Mouse (Mus musculus): ENCODE measurements around the gene Coa5. TPM values are rescaled to one million over a fixed set of nuclear protein-coding genes. Genes with fewer than 3 reads are reported as not detected.
A peak's percentile ranks its signal among the peaks of the same experiment; 100 is the strongest.

The Coa5 gene
- polyA plus RNA-seq, 1 experiment from 2014 or later, result 41.3 TPM

- no peak overlapping the region for H3K9ac ChIP-seq
- H3K27me3 ChIP-seq (replicated peaks), result no peaks in the 10 kb centered on the region
- ATAC-seq (ENCODE audit: insufficient read depth, low FRiP score, low read depth), result no peak
- no peaks in the 10 kb centered on the region for H3K4me1 ChIP-seq
- H3K4me2 ChIP-seq, result no peak overlapping the region
- H3K36me3 ChIP-seq, result 0 out of 2 replicates have a peak, but pooled peaks cover 4% of the 10 kb centered on the region
- H3K9me3 ChIP-seq, result no peaks in the 10 kb centered on the region
- H3K4me3 ChIP-seq (replicated peaks), result no peak overlapping the region
- 70% methylated on average over 3 of the region's 3 CpGs for WGBS
- peak overlapping the region; percentile 31; the same call in 1 of the 2 replicates for H3K27ac ChIP-seq
These were observed 45.6 kb downstream of the Coa5 start for GRCm38 (mm10) chr1:37384304-37384703.

GRCm38 (mm10) chr1:37380913-37381312 lies 49.0 kb downstream of the Coa5 start:
- H3K9me3 ChIP-seq, result no peaks in the 10 kb centered on the region
- no peaks in the 10 kb centered on the region for H3K27me3 ChIP-seq (replicated peaks)
- H3K27ac ChIP-seq, result no peak overlapping the region
- 64% methylated on average over 5 of the region's 5 CpGs for WGBS
- no peak overlapping the region for H3K9ac ChIP-seq
- H3K36me3 ChIP-seq, result 0 out of 2 replicates have a peak, but pooled peaks cover 4% of the 10 kb centered on the region
- no peak overlapping the region for H3K4me3 ChIP-seq (replicated peaks)
- no peaks in the 10 kb centered on the region for H3K4me1 ChIP-seq
- no peak overlapping the region for H3K4me2 ChIP-seq
- no peak for ATAC-seq (ENCODE audit: insufficient read depth, low FRiP score, low read depth)

- Histone ChIP-seq H3K9ac (no peak overlapping the region), H3K4me1 (no peaks in the 10 kb centered on the region), H3K27ac (no peak overlapping the region), H3K9me3 (no peaks in the 10 kb centered on the region), H3K27me3 (replicated peaks) (no peaks in the 10 kb centered on the region), H3K4me2 (no peak overlapping the region), H3K4me3 (replicated peaks) (no peak overlapping the region), H3K36me3 (0 out of 2 replicates have a peak, but pooled peaks cover 4% of the 10 kb centered on the region)
- 43% methylated on average over 4 of the region's 4 CpGs for WGBS
- ATAC-seq (ENCODE audit: insufficient read depth, low FRiP score, low read depth), result peak; percentile 6; the same call in 1 of the 2 replicates
These were observed 50.4 kb downstream of the Coa5 start for GRCm38 (mm10) chr1:37379536-37379935.

- no peak for ATAC-seq (ENCODE audit: insufficient read depth, low FRiP score, low read depth)
- Histone ChIP-seq H3K36me3 (0 out of 2 replicates have a peak, but pooled peaks cover 4% of the 10 kb centered on the region), H3K9ac (no peak overlapping the region), H3K27me3 (replicated peaks) (no peaks in the 10 kb centered on the region), H3K4me2 (no peak overlapping the region), H3K9me3 (no peaks in the 10 kb centered on the region), H3K4me1 (no peaks in the 10 kb centered on the region), H3K4me3 (replicated peaks) (no peak overlapping the region), H3K27ac (no peak overlapping the region)
- WGBS, result 75% methylated on average over 5 of the region's 5 CpGs
These were observed 51.8 kb downstream of the Coa5 start for GRCm38 (mm10) chr1:37378095-37378494.

- Histone ChIP-seq H3K4me3 (replicated peaks) (no peak overlapping the region), H3K27ac (no peak overlapping the region), H3K4me1 (no peaks in the 10 kb centered on the region), H3K36me3 (0 out of 2 replicates have a peak, but pooled peaks cover 8% of the 10 kb centered on the region), H3K9ac (no peak overlapping the region), H3K4me2 (no peak overlapping the region), H3K27me3 (replicated peaks) (no peaks in the 10 kb centered on the region), H3K9me3 (no peaks in the 10 kb centered on the region)
- 85% methylated on average over 2 of the region's 2 CpGs for WGBS
- ATAC-seq (ENCODE audit: insufficient read depth, low FRiP score, low read depth), result no peak
These were observed 53.2 kb downstream of the Coa5 start for GRCm38 (mm10) chr1:37376751-37377150.

GRCm38 (mm10) chr1:37376177-37376576 lies 53.7 kb downstream of the Coa5 start:
- H3K9me3 ChIP-seq, result no peaks in the 10 kb centered on the region
- peaks cover 8% of the 10 kb centered on the region; the same call in 1 of the 2 replicates for H3K36me3 ChIP-seq
- no peak overlapping the region for H3K27ac ChIP-seq
- H3K4me3 ChIP-seq (replicated peaks), result no peak overlapping the region
- no peaks in the 10 kb centered on the region for H3K4me1 ChIP-seq
- no peaks in the 10 kb centered on the region for H3K27me3 ChIP-seq (replicated peaks)
- H3K9ac ChIP-seq, result no peak overlapping the region
- WGBS, result 84% methylated on average over 8 of the region's 8 CpGs
- ATAC-seq (ENCODE audit: insufficient read depth, low FRiP score, low read depth), result no peak
- no peak overlapping the region for H3K4me2 ChIP-seq

GRCm38 (mm10) chr1:37368768-37369385 lies 61.0 kb downstream of the Coa5 start:
- Histone ChIP-seq H3K27ac (no peak overlapping the region), H3K9me3 (no peaks in the 10 kb centered on the region), H3K9ac (no peak overlapping the region), H3K4me2 (no peak overlapping the region), H3K4me3 (replicated peaks) (no peak overlapping the region), H3K27me3 (replicated peaks) (no peaks in the 10 kb centered on the region), H3K36me3 (peaks cover 10% of the 10 kb centered on the region; the same call in 1 of the 2 replicates), H3K4me1 (no peaks in the 10 kb centered on the region)
- 80% methylated on average over 7 of the region's 7 CpGs for WGBS
- no peak for ATAC-seq (ENCODE audit: insufficient read depth, low FRiP score, low read depth)

GRCm38 (mm10) chr1:37368125-37368524 lies 61.8 kb downstream of the Coa5 start:
- Histone ChIP-seq H3K9me3 (no peaks in the 10 kb centered on the region), H3K4me2 (no peak overlapping the region), H3K27me3 (replicated peaks) (no peaks in the 10 kb centered on the region), H3K4me1 (no peaks in the 10 kb centered on the region), H3K4me3 (replicated peaks) (no peak overlapping the region), H3K36me3 (peaks cover 10% of the 10 kb centered on the region; the same call in 1 of the 2 replicates), H3K27ac (no peak overlapping the region), H3K9ac (no peak overlapping the region)
- 91% methylated on average over 10 of the region's 10 CpGs for WGBS
- ATAC-seq (ENCODE audit: insufficient read depth, low FRiP score, low read depth), result no peak

Other genes starting within 250 kb of the Coa5 start
- 0.74 and 0.75 TPM in 2 replicates for gene Cnga3, start 215.7 kb downstream of the Coa5 start, polyA plus RNA-seq (2015; fragmentation: Nextera tagmentation; extraction: Ambion mirVana)
- 18.8 and 19.1 TPM in 2 replicates for gene Inpp4a, start 130.2 kb downstream of the Coa5 start, polyA plus RNA-seq (2015; fragmentation: Nextera tagmentation; extraction: Ambion mirVana)
- gene Unc50, start within 50 bp of the Coa5 start, polyA plus RNA-seq (2015; fragmentation: Nextera tagmentation; extraction: Ambion mirVana), result 128 and 132 TPM in 2 replicates
- 27.6 and 32.3 TPM in 2 replicates for gene Mgat4a, start 110.9 kb upstream of the Coa5 start, polyA plus RNA-seq (2015; fragmentation: Nextera tagmentation; extraction: Ambion mirVana)

Data from stomach, embryonic 15.5 days (tissue).